Mouse (Mus musculus) spleen, postnatal 4 days (tissue): ENCODE measurements around the gene Stoml3.

Experiments
- DNase-seq, 2 experiments: peaks; one replicate each; pipeline ENCODE4 v3.0.0; 2022; ENCODE audit warnings: low spot score in 2 of 2

Gene Stoml3

GRCm38 (mm10) chr3:53488353-53488752, at the start of gene Stoml3:
Stoml3 (plus strand) TSS chr3:53488653.
- DNase-seq: no peak

- peak in 1 of 2 experiments; percentile 25 for DNase-seq
Observed at GRCm38 (mm10) chr3:53445540-53445939, 42.9 kb upstream of the Stoml3 start.

- peak in 1 of 2 experiments; percentile 44 for DNase-seq
Observed at GRCm38 (mm10) chr3:53446801-53447200, 41.7 kb upstream of the Stoml3 start.

GRCm38 (mm10) chr3:53448208-53448607, 40.2 kb upstream of the Stoml3 start:
- peak in 1 of 2 experiments; percentile 41 for DNase-seq

- peak in 1 of 2 experiments; percentile 33 for DNase-seq
Observed at GRCm38 (mm10) chr3:53450666-53451065, 37.8 kb upstream of the Stoml3 start.

GRCm38 (mm10) chr3:53452351-53452750, 36.1 kb upstream of the Stoml3 start:
- DNase-seq: no peak

- DNase-seq: no peak
Observed at GRCm38 (mm10) chr3:53453346-53453745, 35.1 kb upstream of the Stoml3 start.

- no peak for DNase-seq
Observed at GRCm38 (mm10) chr3:53454005-53454404, 34.4 kb upstream of the Stoml3 start.

GRCm38 (mm10) chr3:53454561-53454960, 33.9 kb upstream of the Stoml3 start:
- no peak for DNase-seq

GRCm38 (mm10) chr3:53454984-53455383, 33.5 kb upstream of the Stoml3 start:
- DNase-seq: no peak

- no peak for DNase-seq
Observed at GRCm38 (mm10) chr3:53457750-53458149, 30.7 kb upstream of the Stoml3 start.

GRCm38 (mm10) chr3:53460106-53460505, 28.3 kb upstream of the Stoml3 start:
- DNase-seq: no peak

- no peak for DNase-seq
Observed at GRCm38 (mm10) chr3:53462701-53463045, 25.8 kb upstream of the Stoml3 start.

GRCm38 (mm10) chr3:53463046-53463764, 25.2 kb upstream of the Stoml3 start, which contains the start of the genes Nhlrc3 and Proser1:
Nhlrc3 (minus strand) TSS chr3:53463332.
Proser1 (plus strand) TSS chr3:53463666.
- DNase-seq: peak; percentile 86 to 92

GRCm38 (mm10) chr3:53463765-53464114, 24.7 kb upstream of the Stoml3 start:
- no peak for DNase-seq

GRCm38 (mm10) chr3:53464146-53464698, 24.2 kb upstream of the Stoml3 start:
- DNase-seq: no peak

GRCm38 (mm10) chr3:53465330-53465729, 23.1 kb upstream of the Stoml3 start:
- DNase-seq: no peak

GRCm38 (mm10) chr3:53466481-53466880, 22.0 kb upstream of the Stoml3 start:
- DNase-seq: no peak

- no peak for DNase-seq
Observed at GRCm38 (mm10) chr3:53467356-53467755, 21.1 kb upstream of the Stoml3 start.

GRCm38 (mm10) chr3:53469650-53470049, 18.8 kb upstream of the Stoml3 start:
- DNase-seq: no peak

GRCm38 (mm10) chr3:53472061-53472460, 16.4 kb upstream of the Stoml3 start:
- DNase-seq: no peak

GRCm38 (mm10) chr3:53474179-53474578, 14.3 kb upstream of the Stoml3 start:
- DNase-seq: no peak

- DNase-seq: no peak
Observed at GRCm38 (mm10) chr3:53475889-53476288, 12.6 kb upstream of the Stoml3 start.

- no peak for DNase-seq
Observed at GRCm38 (mm10) chr3:53477468-53477867, 11.0 kb upstream of the Stoml3 start.
